Mouse (Mus musculus) spleen, postnatal 36 days (tissue): ENCODE results near the gene Gm26602.
A peak's percentile ranks its signal among the peaks of the same experiment; 100 is the strongest.

Experiments
- DNase-seq, 2 experiments: peaks; one replicate each; pipeline ENCODE4 v3.0.0; 2022; ENCODE audit warnings: low spot score in 2 of 2, mixed read lengths in 1 of 2

Gm26602 gene

DNA sequence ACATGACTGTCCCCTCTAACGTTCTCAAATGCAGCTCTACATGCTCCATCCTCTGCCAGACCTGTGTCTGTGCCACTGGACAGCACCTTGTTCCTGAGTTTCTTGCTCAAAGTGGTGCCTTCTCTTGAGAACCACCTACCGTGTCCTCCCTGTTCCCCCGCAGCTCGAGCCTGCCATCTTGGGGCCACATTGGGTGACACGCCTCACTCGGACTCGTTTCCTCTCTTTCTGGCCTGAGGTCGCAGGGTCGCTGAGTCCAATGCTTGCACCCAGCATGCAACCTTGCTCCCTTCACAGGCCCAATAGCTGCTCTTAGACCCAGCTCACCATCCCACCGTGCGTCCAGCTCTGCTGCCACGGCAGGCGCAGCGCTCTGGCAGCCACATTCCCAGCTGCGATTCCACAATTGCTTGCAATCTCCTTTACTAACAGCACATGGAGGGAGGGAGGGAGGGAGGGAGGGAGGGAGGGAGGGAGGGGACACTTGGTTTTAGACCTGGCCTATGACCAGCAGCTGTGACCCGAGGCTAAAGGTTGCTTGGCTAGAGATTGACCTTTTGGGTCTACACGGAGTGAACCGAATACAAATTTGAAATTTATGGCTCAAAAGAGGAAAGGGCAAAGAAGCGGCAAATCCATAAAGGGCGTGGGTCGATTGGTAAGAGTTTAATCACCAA, 47.6 kb downstream of the Gm26602 start:
- DNase-seq: peak; percentile 80 to 87

DNA sequence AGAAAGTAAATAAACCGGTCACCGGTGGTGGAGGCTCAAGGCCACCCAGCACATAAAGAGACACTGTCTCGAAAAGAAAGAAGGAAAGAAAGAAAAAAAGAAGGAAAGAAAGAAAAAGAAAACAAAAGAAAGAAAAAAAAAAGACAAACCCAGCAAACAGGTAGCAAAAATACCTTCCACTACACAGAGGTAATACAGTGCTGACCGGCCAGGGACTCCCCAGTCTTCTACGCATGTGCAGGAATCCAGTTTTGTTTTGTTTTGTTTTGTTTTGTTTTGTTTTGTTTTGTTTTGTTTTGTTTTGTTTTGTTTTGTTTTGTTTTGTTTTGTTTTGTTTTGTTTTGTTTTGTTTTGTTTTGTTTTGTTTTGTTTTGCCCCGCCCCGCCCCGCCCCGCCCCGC, 48.8 kb downstream of the Gm26602 start:
- peak in 1 of 2 experiments; percentile 52 for DNase-seq

DNA sequence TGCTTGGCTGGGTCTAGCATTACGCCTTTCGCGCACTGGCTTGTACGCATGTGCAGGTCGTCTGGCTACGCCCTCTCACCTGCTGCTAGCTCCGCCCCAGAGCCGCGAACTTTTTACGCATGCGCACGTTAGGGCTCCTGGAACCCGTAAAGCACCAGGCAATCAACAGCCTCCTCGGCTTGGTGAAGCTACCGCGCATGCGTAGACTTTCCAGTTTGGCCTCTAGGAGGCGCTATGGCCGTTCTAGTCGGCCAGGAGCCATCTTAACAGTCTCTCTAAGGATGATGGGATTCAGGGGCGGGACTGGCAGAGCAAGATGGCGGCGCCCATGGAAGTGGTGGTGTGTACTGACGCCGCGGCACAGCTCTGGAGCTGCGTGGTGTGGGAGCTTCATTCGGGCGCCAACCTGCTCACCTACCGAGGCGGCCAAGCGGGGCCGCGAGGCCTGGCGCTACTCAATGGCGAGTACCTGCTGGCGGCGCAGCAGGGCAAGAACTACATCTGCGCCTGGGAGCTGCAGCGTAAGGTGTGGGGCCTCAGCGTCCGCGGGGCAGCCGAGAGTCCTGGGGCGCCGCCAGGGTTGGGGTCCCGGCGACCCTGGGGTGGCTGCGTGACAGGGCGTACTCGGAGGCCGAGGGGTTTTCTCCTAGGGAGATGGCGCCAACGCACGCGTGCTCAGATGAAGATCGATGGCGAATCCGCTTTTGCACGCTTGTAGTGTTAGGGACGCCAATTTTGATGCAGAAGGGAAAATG, 49.4 kb downstream of the Gm26602 start, which contains the start of gene Wdr18:
Gene Wdr18 (plus strand): TSS at position 306 of the 755 bp plus-strand sequence.
- DNase-seq: peak; percentile 99 to 100
